Mouse (Mus musculus) layer of hippocampus, adult 2 months (tissue): ENCODE results near the gene Rrm1. TPM values are rescaled to one million over a fixed set of nuclear protein-coding genes. Genes with fewer than 3 reads are reported as not detected.
A peak's percentile ranks its signal among the peaks of the same experiment; 100 is the strongest.

ENCODE experiments used
- DNase-seq, 2 experiments: peaks; one replicate each; pipeline ENCODE4 v3.0.0; 2022; ENCODE audit warnings: low spot score in 2 of 2
- H3K27ac ChIP-seq: fragments of 200-600 bp; 2 replicates; pipeline ENCODE4 v1.8.1; 2022
- H3K4me3 ChIP-seq: fragments of 200-600 bp; 2 replicates; pipeline ENCODE4 v1.8.1; 2022; ENCODE audit warnings: mild to moderate bottlenecking
- CTCF ChIP-seq: fragments of 200-600 bp; conservative IDR thresholded peaks from 2 replicates; pipeline ENCODE4 v1.8.1; 2022; ENCODE audit warnings: antibody characterized with exemption, mild to moderate bottlenecking, moderate library complexity
- total RNA-seq, 2 experiments: library from RNA; stranded (reverse); gene quantifications; 2 replicates each; pipeline ENCODE4 v1.2.3; 2021

The Rrm1 gene
- total RNA-seq, 2 experiments from 2014 or later: 10.8 to 13.0 TPM

DNA sequence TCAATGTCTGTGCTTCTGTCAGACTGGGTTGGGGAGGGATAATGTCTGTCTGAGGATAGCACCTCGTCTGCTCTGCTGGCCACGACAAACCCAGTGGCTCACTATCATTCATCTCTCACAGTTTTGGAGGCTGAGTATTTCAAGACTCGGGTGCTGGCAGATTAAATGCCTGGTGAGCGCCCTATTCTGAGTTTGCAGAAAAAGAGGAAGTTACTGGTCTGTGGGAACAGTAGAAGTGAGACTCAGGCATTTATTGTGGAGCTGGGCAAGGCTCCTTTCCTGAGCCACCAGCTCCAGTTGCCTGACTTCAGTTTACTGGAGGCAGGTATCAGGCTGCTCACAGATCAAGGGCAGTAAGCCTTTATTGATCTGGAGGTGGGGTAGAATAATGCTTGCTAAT, 72.6 kb downstream of the Rrm1 start:
- H3K4me3 ChIP-seq: no peak overlapping the region
- no peak for TF ChIP-seq CTCF
- no peak for DNase-seq
- no peak overlapping the region for H3K27ac ChIP-seq

DNA sequence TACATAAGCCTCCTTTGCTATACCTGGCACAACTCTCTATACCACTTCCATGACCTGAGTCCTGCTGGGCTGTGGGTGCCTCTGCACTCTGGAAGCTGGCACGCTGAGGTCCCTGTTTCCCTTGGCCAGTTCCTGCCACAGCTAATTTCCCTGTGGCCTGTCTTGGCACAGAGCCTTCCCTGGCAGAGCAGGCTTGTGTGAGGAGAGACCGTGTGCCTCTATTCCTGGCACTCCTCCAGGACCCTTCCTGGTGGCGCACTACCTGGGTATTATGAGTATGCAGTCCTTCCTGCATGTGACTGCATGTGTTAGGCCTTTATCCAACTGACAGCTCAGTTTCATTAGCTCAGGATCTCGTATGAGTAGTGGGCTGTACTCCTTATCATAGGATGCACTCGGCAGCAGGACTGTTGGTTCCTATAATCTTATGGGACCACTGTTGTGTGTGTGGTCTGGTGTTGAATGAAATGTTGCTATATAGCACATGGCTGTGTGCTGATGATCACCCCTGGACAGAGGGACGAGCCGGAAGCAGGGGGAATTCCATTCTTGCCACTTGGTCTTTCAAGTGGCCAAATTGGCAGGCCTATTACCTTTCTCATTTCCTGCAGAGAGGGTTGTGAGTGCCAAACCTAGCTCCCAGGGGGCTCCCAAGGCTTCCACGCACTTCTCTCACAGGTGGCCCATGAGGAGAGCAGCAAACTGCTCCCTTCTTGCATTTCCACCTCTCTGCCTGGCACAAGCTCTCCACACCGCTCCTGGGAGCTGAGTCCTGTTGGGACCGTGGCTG, 75.0 kb downstream of the Rrm1 start:
- no peak for DNase-seq
- Histone ChIP-seq H3K27ac (no peak overlapping the region), H3K4me3 (no peak overlapping the region)
- TF ChIP-seq CTCF: no peak

DNA sequence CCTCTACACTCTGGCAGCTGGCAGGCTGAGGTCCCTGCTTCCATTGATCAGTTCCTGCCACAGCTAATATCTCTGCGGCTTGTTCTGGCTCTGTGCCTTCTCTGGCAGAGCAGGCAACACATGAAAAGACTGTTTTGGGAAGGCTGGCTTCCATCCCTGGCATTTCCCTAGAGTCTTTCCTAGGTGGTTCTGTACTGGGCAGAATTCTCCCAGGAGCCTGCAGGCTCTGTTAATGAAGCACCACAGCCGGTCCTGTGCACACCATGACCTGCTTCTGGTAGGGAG, 75.5 kb downstream of the Rrm1 start:
- no peak for TF ChIP-seq CTCF
- no peak overlapping the region for H3K4me3 ChIP-seq
- H3K27ac ChIP-seq: no peak overlapping the region
- peak; percentile 10 to 16 for DNase-seq

Other genes with a start within 250 kb of the Rrm1 start
- 10 to 100 TPM; 40.7 to 45.0 TPM for gene Nup98, start 231.5 kb upstream of the Rrm1 start, total RNA-seq
- gene Pgap2, start 231.5 kb upstream of the Rrm1 start, total RNA-seq: 10 to 100 TPM; 24.3 to 30.6 TPM
- gene Rhog, start 185.6 kb upstream of the Rrm1 start, total RNA-seq: 10 to 100 TPM; 23.4 to 23.9 TPM
- 10 to 100 TPM; 61.3 to 66.8 TPM for gene Stim1, start 173.9 kb upstream of the Rrm1 start, total RNA-seq
- gene Olfr543, start 40.0 kb downstream of the Rrm1 start, total RNA-seq: not detected
- gene Olfr544, start 46.6 kb downstream of the Rrm1 start, total RNA-seq: not detected
- gene Olfr545, start 57.9 kb downstream of the Rrm1 start, total RNA-seq: not detected
- gene Olfr547, start 93.1 kb downstream of the Rrm1 start, total RNA-seq: not detected
- not detected for gene Olfr548-ps1, start 99.2 kb downstream of the Rrm1 start, total RNA-seq
- not detected for gene Olfr549, start 108.2 kb downstream of the Rrm1 start, total RNA-seq
- 1 to 10 TPM; 3.0 to 5.1 TPM for gene Trim21, start 123.8 kb downstream of the Rrm1 start, total RNA-seq
- gene Olfr550, start 129.7 kb downstream of the Rrm1 start, total RNA-seq: 1 to 10 TPM; 1.9 TPM
- gene Olfr551, start 150.2 kb downstream of the Rrm1 start, total RNA-seq: not detected
- gene Olfr552, start 156.1 kb downstream of the Rrm1 start, total RNA-seq: under 1 TPM; 0.15 to 0.28 TPM
- gene Olfr553, start 176.5 kb downstream of the Rrm1 start, total RNA-seq: not detected
- not detected for gene Olfr554, start 196.7 kb downstream of the Rrm1 start, total RNA-seq
- gene Olfr555, start 217.1 kb downstream of the Rrm1 start, total RNA-seq: not detected
- gene Olfr556, start 223.2 kb downstream of the Rrm1 start, total RNA-seq: not detected
- 1 to 10 TPM; 7.1 to 7.2 TPM for gene Trim68, start 245.6 kb downstream of the Rrm1 start, total RNA-seq